Comparison of ENCODE assay signal across 19 mouse cellular contexts in the genomic region with DNA sequence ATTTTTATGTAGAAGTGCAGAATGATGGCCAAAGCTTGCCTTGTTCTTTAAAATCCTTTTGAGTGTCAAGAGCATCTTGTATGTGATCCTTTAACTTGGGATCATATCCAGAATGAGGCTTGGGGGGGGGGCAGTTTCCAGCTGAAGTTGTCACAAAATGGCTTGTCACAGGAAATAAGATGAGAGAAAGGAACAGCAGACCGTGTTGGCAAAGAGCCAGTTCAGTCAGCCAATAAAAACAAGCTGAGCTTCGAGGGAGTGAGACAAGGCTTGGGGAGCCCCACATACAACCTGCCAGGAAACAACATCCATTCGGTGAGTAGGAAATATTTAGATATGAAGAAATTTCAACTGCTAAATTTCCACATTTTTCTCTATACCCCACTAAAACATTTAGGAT. TPM values are rescaled to one million over a fixed set of nuclear protein-coding genes. Genes with fewer than 3 reads are reported as not detected.
DNase-seq lines count a peak whose midpoint lies in the region; ATAC-seq and TF ChIP-seq lines count a peak whose summit lies in the region.
"Had no signal": no experiment of that assay in that cellular context is flagged by ENCODE, and none has a peak within 500 bp of the region (broad histone marks: within the 10 kb centered on the region; RNA-seq: fewer than 3 reads in every experiment).

No protein-coding gene starts in this region.

- no peak for TF ChIP-seq CTCF in hindbrain, postnatal 0 days (IDR thresholded peaks at IDR 0.05; ENCODE audit: low read depth)

- peak; percentile 50; the same call in 1 of the 2 replicates for ATAC-seq in forebrain, embryonic 13.5 days
- no peak for ATAC-seq in hindbrain, postnatal 0 days
- ATAC-seq in hindbrain, embryonic 11.5 days (ENCODE audit: low FRiP score), result no peak
- ATAC-seq in midbrain, embryonic 14.5 days (ENCODE audit: low FRiP score, low TSS enrichment), result no peak
- ATAC-seq: intestine, embryonic 16.5 days had no signal

- H3K27ac ChIP-seq in forebrain, embryonic 13.5 days, result no peak overlapping the region
- H3K27ac ChIP-seq in forebrain, embryonic 10.5 days, result no peak overlapping the region
- no peak overlapping the region for H3K27ac ChIP-seq in hindbrain, postnatal 0 days
- H3K27ac ChIP-seq in hindbrain, embryonic 11.5 days (ENCODE audit: low read depth, low read length), result no peak overlapping the region
- no peak overlapping the region for H3K27ac ChIP-seq in midbrain, embryonic 14.5 days (replicated peaks; ENCODE audit: low read depth, low read length)
- H3K27ac ChIP-seq in midbrain, embryonic 10.5 days (replicated peaks), result no peak overlapping the region
- H3K27ac ChIP-seq: hindbrain, embryonic 13.5 days; limb, embryonic 12.5 days; liver, embryonic 15.5 days; midbrain, embryonic 12.5 days had no signal

- DNase-seq in forebrain, embryonic 10.5 days (ENCODE audit: extremely low spot score, low spot score), result no peak
- DNase-seq in hindbrain, postnatal 0 days (ENCODE audit: low spot score), result peak; percentile 39
- DNase-seq in hindbrain, embryonic 11.5 days (ENCODE audit: low spot score), result no peak
- peak; percentile 19 for DNase-seq in midbrain, embryonic 14.5 days
- DNase-seq in midbrain, embryonic 10.5 days (ENCODE audit: low spot score), result no peak
- no peak for DNase-seq in embryo, embryonic 10.5 days (ENCODE audit: low spot score)
- DNase-seq: B cell, adult 2 months; cerebellum, adult 11 months; gastrocnemius, postnatal 36 days; lung, postnatal 36 days; right cerebral cortex, postnatal 25 days; thymus, postnatal 36 days had no signal

- 53% methylated on average over 3 of the region's 3 CpGs for WGBS in forebrain, embryonic 13.5 days
- 92% methylated on average over 3 of the region's 3 CpGs for WGBS in forebrain, embryonic 10.5 days
- 41% methylated on average over 3 of the region's 3 CpGs for WGBS in hindbrain, postnatal 0 days
- WGBS in hindbrain, embryonic 11.5 days, result 66% methylated on average over 3 of the region's 3 CpGs
- 51% methylated on average over 3 of the region's 3 CpGs for WGBS in midbrain, embryonic 14.5 days
- WGBS in midbrain, embryonic 10.5 days, result 84% methylated on average over 3 of the region's 3 CpGs

- no peaks in the 10 kb centered on the region for H3K27me3 ChIP-seq in forebrain, embryonic 13.5 days
- no peaks in the 10 kb centered on the region for H3K27me3 ChIP-seq in forebrain, embryonic 10.5 days (ENCODE audit: poor library complexity, severe bottlenecking)
- no peaks in the 10 kb centered on the region for H3K27me3 ChIP-seq in hindbrain, postnatal 0 days (ENCODE audit: insufficient read depth, low read length)
- H3K27me3 ChIP-seq in hindbrain, embryonic 11.5 days (ENCODE audit: control insufficient read depth, insufficient read depth, low read length), result no peaks in the 10 kb centered on the region
- H3K27me3 ChIP-seq in midbrain, embryonic 14.5 days (ENCODE audit: control insufficient read depth, insufficient read depth, low read length), result no peaks in the 10 kb centered on the region
- no peaks in the 10 kb centered on the region for H3K27me3 ChIP-seq in midbrain, embryonic 10.5 days (ENCODE audit: low read depth, poor library complexity, severe bottlenecking)
- H3K27me3 ChIP-seq: hindbrain, embryonic 13.5 days; limb, embryonic 12.5 days; liver, embryonic 15.5 days; midbrain, embryonic 12.5 days had no signal

- no peak overlapping the region for H3K4me2 ChIP-seq in forebrain, embryonic 13.5 days
- no peak overlapping the region for H3K4me2 ChIP-seq in hindbrain, postnatal 0 days (ENCODE audit: low read depth, low read length)
- no peak overlapping the region for H3K4me2 ChIP-seq in hindbrain, embryonic 11.5 days (replicated peaks; ENCODE audit: low read depth, low read length)
- H3K4me2 ChIP-seq in midbrain, embryonic 14.5 days (ENCODE audit: low read length), result no peak overlapping the region
- H3K4me2 ChIP-seq: hindbrain, embryonic 13.5 days; limb, embryonic 12.5 days; liver, embryonic 15.5 days; midbrain, embryonic 12.5 days had no signal

- peaks cover 6% of the 10 kb centered on the region; the same call in 1 of the 2 replicates for H3K4me1 ChIP-seq in forebrain, embryonic 13.5 days
- no peaks in the 10 kb centered on the region for H3K4me1 ChIP-seq in forebrain, embryonic 10.5 days
- no peaks in the 10 kb centered on the region for H3K4me1 ChIP-seq in hindbrain, postnatal 0 days (ENCODE audit: insufficient read depth, low read length)
- no peaks in the 10 kb centered on the region for H3K4me1 ChIP-seq in hindbrain, embryonic 11.5 days (replicated peaks; ENCODE audit: control insufficient read depth, insufficient read depth, low read length)
- no peaks in the 10 kb centered on the region for H3K4me1 ChIP-seq in midbrain, embryonic 14.5 days (ENCODE audit: control insufficient read depth, insufficient read depth, low read length)
- H3K4me1 ChIP-seq in midbrain, embryonic 10.5 days, result no peaks in the 10 kb centered on the region
- H3K4me1 ChIP-seq: hindbrain, embryonic 13.5 days; limb, embryonic 12.5 days; liver, embryonic 15.5 days; midbrain, embryonic 12.5 days had no signal

- no peaks in the 10 kb centered on the region for H3K9me3 ChIP-seq in forebrain, embryonic 13.5 days (replicated peaks)
- no peaks in the 10 kb centered on the region for H3K9me3 ChIP-seq in forebrain, embryonic 10.5 days
- H3K9me3 ChIP-seq in hindbrain, postnatal 0 days (ENCODE audit: low read length), result no peaks in the 10 kb centered on the region
- H3K9me3 ChIP-seq in hindbrain, embryonic 11.5 days (ENCODE audit: control insufficient read depth, low read length), result no peaks in the 10 kb centered on the region
- no peaks in the 10 kb centered on the region for H3K9me3 ChIP-seq in midbrain, embryonic 14.5 days (ENCODE audit: control insufficient read depth, low read length)
- H3K9me3 ChIP-seq in midbrain, embryonic 10.5 days (replicated peaks), result no peaks in the 10 kb centered on the region
- H3K9me3 ChIP-seq: hindbrain, embryonic 13.5 days; limb, embryonic 12.5 days; liver, embryonic 15.5 days; midbrain, embryonic 12.5 days had no signal

- H3K9ac ChIP-seq in forebrain, embryonic 13.5 days, result no peak overlapping the region
- H3K9ac ChIP-seq in hindbrain, postnatal 0 days (replicated peaks; ENCODE audit: low read length), result no peak overlapping the region
- no peak overlapping the region for H3K9ac ChIP-seq in hindbrain, embryonic 11.5 days (ENCODE audit: low read depth, low read length)
- no peak overlapping the region for H3K9ac ChIP-seq in midbrain, embryonic 14.5 days (replicated peaks; ENCODE audit: low read length)
- H3K9ac ChIP-seq: hindbrain, embryonic 13.5 days; limb, embryonic 12.5 days; liver, embryonic 15.5 days; midbrain, embryonic 12.5 days had no signal

- no peak overlapping the region for H3K4me3 ChIP-seq in forebrain, embryonic 13.5 days
- no peak overlapping the region for H3K4me3 ChIP-seq in forebrain, embryonic 10.5 days
- H3K4me3 ChIP-seq in hindbrain, postnatal 0 days (ENCODE audit: low read length), result no peak overlapping the region
- no peak overlapping the region for H3K4me3 ChIP-seq in hindbrain, embryonic 11.5 days (ENCODE audit: low read depth, low read length)
- no peak overlapping the region for H3K4me3 ChIP-seq in midbrain, embryonic 14.5 days (replicated peaks; ENCODE audit: low read depth, low read length)
- H3K4me3 ChIP-seq in midbrain, embryonic 10.5 days, result no peak overlapping the region
- H3K4me3 ChIP-seq: hindbrain, embryonic 13.5 days; limb, embryonic 12.5 days; liver, embryonic 15.5 days; midbrain, embryonic 12.5 days had no signal

- no peaks in the 10 kb centered on the region for H3K36me3 ChIP-seq in forebrain, embryonic 13.5 days (ENCODE audit: poor library complexity, severe bottlenecking)
- no peaks in the 10 kb centered on the region for H3K36me3 ChIP-seq in forebrain, embryonic 10.5 days (replicated peaks)
- no peaks in the 10 kb centered on the region for H3K36me3 ChIP-seq in hindbrain, postnatal 0 days (ENCODE audit: insufficient read depth, low read length)
- no peaks in the 10 kb centered on the region for H3K36me3 ChIP-seq in hindbrain, embryonic 11.5 days (ENCODE audit: control insufficient read depth, insufficient read depth, low read length)
- no peaks in the 10 kb centered on the region for H3K36me3 ChIP-seq in midbrain, embryonic 14.5 days (ENCODE audit: control insufficient read depth, insufficient read depth, low read length)
- no peaks in the 10 kb centered on the region for H3K36me3 ChIP-seq in midbrain, embryonic 10.5 days
- H3K36me3 ChIP-seq: hindbrain, embryonic 13.5 days; limb, embryonic 12.5 days; liver, embryonic 15.5 days; midbrain, embryonic 12.5 days had no signal

RNA-seq across cellular contexts. Expression of a gene that starts 3.1 kb away (rescaled TPM):
- not detected in 2 replicates for polyA plus RNA-seq in forebrain, embryonic 13.5 days (2015; fragmentation: Nextera tagmentation; extraction: Ambion mirVana)
- not detected in 2 replicates for polyA plus RNA-seq in forebrain, embryonic 10.5 days (2016; fragmentation: Nextera tagmentation; extraction: Ambion mirVana)
- total RNA-seq in hindbrain, postnatal 0 days (2014; rRNA removed), result not detected in 2 replicates
- not detected in 2 replicates for polyA plus RNA-seq in hindbrain, postnatal 0 days (2015; fragmentation: Nextera tagmentation; extraction: Ambion mirVana)
- polyA plus RNA-seq in hindbrain, embryonic 11.5 days (2014; fragmentation: Nextera tagmentation; extraction: Ambion mirVana), result not detected in 2 replicates
- polyA plus RNA-seq in midbrain, embryonic 14.5 days (2014; fragmentation: Nextera tagmentation; extraction: Ambion mirVana), result not detected in 2 replicates
- polyA plus RNA-seq in midbrain, embryonic 10.5 days (2016; fragmentation: Nextera tagmentation; extraction: Ambion mirVana), result not detected in 2 replicates
- total RNA-seq: gastrocnemius, postnatal 36 days had no signal
- polyA plus RNA-seq: hindbrain, embryonic 13.5 days; intestine, embryonic 16.5 days; limb, embryonic 12.5 days; liver, embryonic 15.5 days; midbrain, embryonic 12.5 days; testis, adult 2 months had no signal

RNA-seq across cellular contexts. Expression of a gene that starts 7.1 kb away (rescaled TPM):
- not detected in 2 replicates for polyA plus RNA-seq in forebrain, embryonic 13.5 days (2015; fragmentation: Nextera tagmentation; extraction: Ambion mirVana)
- not detected in 2 replicates for polyA plus RNA-seq in forebrain, embryonic 10.5 days (2016; fragmentation: Nextera tagmentation; extraction: Ambion mirVana)
- total RNA-seq in hindbrain, postnatal 0 days (2014; rRNA removed), result not detected in 2 replicates
- not detected in 2 replicates for polyA plus RNA-seq in hindbrain, postnatal 0 days (2015; fragmentation: Nextera tagmentation; extraction: Ambion mirVana)
- polyA plus RNA-seq in hindbrain, embryonic 11.5 days (2014; fragmentation: Nextera tagmentation; extraction: Ambion mirVana), result not detected in 2 replicates
- polyA plus RNA-seq in midbrain, embryonic 14.5 days (2014; fragmentation: Nextera tagmentation; extraction: Ambion mirVana), result not detected in 2 replicates
- polyA plus RNA-seq in midbrain, embryonic 10.5 days (2016; fragmentation: Nextera tagmentation; extraction: Ambion mirVana), result not detected in 2 replicates
- total RNA-seq: gastrocnemius, postnatal 36 days had no signal
- polyA plus RNA-seq: hindbrain, embryonic 13.5 days; intestine, embryonic 16.5 days; limb, embryonic 12.5 days; liver, embryonic 15.5 days; midbrain, embryonic 12.5 days; testis, adult 2 months had no signal

RNA-seq across cellular contexts. Expression of a gene that starts 14.1 kb away (rescaled TPM):
- not detected in 2 replicates for polyA plus RNA-seq in forebrain, embryonic 13.5 days (2015; fragmentation: Nextera tagmentation; extraction: Ambion mirVana)
- polyA plus RNA-seq in forebrain, embryonic 10.5 days (2016; fragmentation: Nextera tagmentation; extraction: Ambion mirVana), result not detected in 2 replicates
- total RNA-seq in hindbrain, postnatal 0 days (2014; rRNA removed), result 0.21 TPM in 1 of 2 replicates, not detected in the other
- not detected in 2 replicates for polyA plus RNA-seq in hindbrain, postnatal 0 days (2015; fragmentation: Nextera tagmentation; extraction: Ambion mirVana)
- not detected in 2 replicates for polyA plus RNA-seq in hindbrain, embryonic 11.5 days (2014; fragmentation: Nextera tagmentation; extraction: Ambion mirVana)
- polyA plus RNA-seq in midbrain, embryonic 14.5 days (2014; fragmentation: Nextera tagmentation; extraction: Ambion mirVana), result not detected in 2 replicates
- not detected in 2 replicates for polyA plus RNA-seq in midbrain, embryonic 10.5 days (2016; fragmentation: Nextera tagmentation; extraction: Ambion mirVana)
- total RNA-seq: gastrocnemius, postnatal 36 days had no signal
- polyA plus RNA-seq: hindbrain, embryonic 13.5 days; intestine, embryonic 16.5 days; limb, embryonic 12.5 days; liver, embryonic 15.5 days; midbrain, embryonic 12.5 days; testis, adult 2 months had no signal

RNA-seq across cellular contexts. Expression of a gene that starts 22.0 kb away (rescaled TPM):
- not detected in 2 replicates for polyA plus RNA-seq in forebrain, embryonic 13.5 days (2015; fragmentation: Nextera tagmentation; extraction: Ambion mirVana)
- polyA plus RNA-seq in forebrain, embryonic 10.5 days (2016; fragmentation: Nextera tagmentation; extraction: Ambion mirVana), result not detected in 2 replicates
- total RNA-seq in hindbrain, postnatal 0 days (2014; rRNA removed), result not detected in 2 replicates
- polyA plus RNA-seq in hindbrain, postnatal 0 days (2015; fragmentation: Nextera tagmentation; extraction: Ambion mirVana), result not detected in 2 replicates
- not detected in 2 replicates for polyA plus RNA-seq in hindbrain, embryonic 11.5 days (2014; fragmentation: Nextera tagmentation; extraction: Ambion mirVana)
- not detected in 2 replicates for polyA plus RNA-seq in midbrain, embryonic 14.5 days (2014; fragmentation: Nextera tagmentation; extraction: Ambion mirVana)
- polyA plus RNA-seq in midbrain, embryonic 10.5 days (2016; fragmentation: Nextera tagmentation; extraction: Ambion mirVana), result not detected in 2 replicates
- total RNA-seq: gastrocnemius, postnatal 36 days had no signal
- polyA plus RNA-seq: hindbrain, embryonic 13.5 days; intestine, embryonic 16.5 days; limb, embryonic 12.5 days; liver, embryonic 15.5 days; midbrain, embryonic 12.5 days; testis, adult 2 months had no signal

RNA-seq across cellular contexts. Expression of a gene that starts 25.1 kb away (rescaled TPM):
- not detected in 2 replicates for polyA plus RNA-seq in forebrain, embryonic 13.5 days (2015; fragmentation: Nextera tagmentation; extraction: Ambion mirVana)
- not detected in 2 replicates for polyA plus RNA-seq in forebrain, embryonic 10.5 days (2016; fragmentation: Nextera tagmentation; extraction: Ambion mirVana)
- total RNA-seq in hindbrain, postnatal 0 days (2014; rRNA removed), result not detected in 2 replicates
- 0.33 TPM in 1 of 2 replicates, not detected in the other for polyA plus RNA-seq in hindbrain, postnatal 0 days (2015; fragmentation: Nextera tagmentation; extraction: Ambion mirVana)
- polyA plus RNA-seq in hindbrain, embryonic 11.5 days (2014; fragmentation: Nextera tagmentation; extraction: Ambion mirVana), result not detected in 2 replicates
- not detected in 2 replicates for polyA plus RNA-seq in midbrain, embryonic 14.5 days (2014; fragmentation: Nextera tagmentation; extraction: Ambion mirVana)
- polyA plus RNA-seq in midbrain, embryonic 10.5 days (2016; fragmentation: Nextera tagmentation; extraction: Ambion mirVana), result not detected in 2 replicates
- total RNA-seq: gastrocnemius, postnatal 36 days had no signal
- polyA plus RNA-seq: hindbrain, embryonic 13.5 days; intestine, embryonic 16.5 days; limb, embryonic 12.5 days; liver, embryonic 15.5 days; midbrain, embryonic 12.5 days; testis, adult 2 months had no signal

Comparison
In these comparisons a context has a peak if more than half of its experiments do, and no peak if none do; other contexts are left out.
1. DNase-seq: peak in hindbrain, postnatal 0 days (single experiment) and midbrain, embryonic 14.5 days (single experiment); none in forebrain, embryonic 10.5 days (single experiment), hindbrain, embryonic 11.5 days (single experiment), midbrain, embryonic 10.5 days (single experiment) and embryo, embryonic 10.5 days (single experiment).